Mouse (Mus musculus): Measurements from ENCODE around the gene Camk1d. TPM values are rescaled to one million over a fixed set of nuclear protein-coding genes. Genes with fewer than 3 reads are reported as not detected.
A peak's percentile ranks its signal among the peaks of the same experiment; 100 is the strongest.

The Camk1d gene
- polyA plus RNA-seq, 1 experiment: 9.8 TPM

GRCm38 (mm10) chr2:5454830-5455229 lies 259.5 kb downstream of the Camk1d start:
- 78% methylated on average over 9 of the region's 9 CpGs for WGBS
- Histone ChIP-seq H3K27ac (ENCODE audit: control insufficient read depth, insufficient read depth, low read depth, low read length, poor library complexity) (no peak overlapping the region), H3K4me3 (replicated peaks; ENCODE audit: control insufficient read depth, low read depth, low read length) (no peak overlapping the region), H3K4me1 (ENCODE audit: control insufficient read depth, insufficient read depth, low read length) (no peaks in the 10 kb centered on the region)
- TF ChIP-seq CTCF (IDR thresholded peaks at IDR 0.05; ENCODE audit: control insufficient read depth, insufficient read depth, low read length) (no peak), POLR2A (IDR thresholded peaks at IDR 0.05; ENCODE audit: borderline replicate concordance, control insufficient read depth, low read depth, low read length) (no peak)

GRCm38 (mm10) chr2:5451654-5452053 lies 262.7 kb downstream of the Camk1d start:
- WGBS: 91% methylated on average over 2 of the region's 2 CpGs
- H3K27ac ChIP-seq (ENCODE audit: control insufficient read depth, insufficient read depth, low read depth, low read length, poor library complexity): no peak overlapping the region
- no peak for TF ChIP-seq CTCF (IDR thresholded peaks at IDR 0.05; ENCODE audit: control insufficient read depth, insufficient read depth, low read length)
- TF ChIP-seq POLR2A (IDR thresholded peaks at IDR 0.05; ENCODE audit: borderline replicate concordance, control insufficient read depth, low read depth, low read length): no peak

GRCm38 (mm10) chr2:5445357-5445756 lies 269.0 kb downstream of the Camk1d start:
- Histone ChIP-seq H3K4me3 (replicated peaks; ENCODE audit: control insufficient read depth, low read depth, low read length) (no peak overlapping the region), H3K4me1 (ENCODE audit: control insufficient read depth, insufficient read depth, low read length) (no peaks in the 10 kb centered on the region), H3K27ac (ENCODE audit: control insufficient read depth, insufficient read depth, low read depth, low read length, poor library complexity) (no peak overlapping the region)
- 75% methylated on average over 5 of the region's 5 CpGs for WGBS
- TF ChIP-seq CTCF (IDR thresholded peaks at IDR 0.05; ENCODE audit: control insufficient read depth, insufficient read depth, low read length): no peak
- no peak for TF ChIP-seq POLR2A (IDR thresholded peaks at IDR 0.05; ENCODE audit: borderline replicate concordance, control insufficient read depth, low read depth, low read length)

More at GRCm38 (mm10) chr2:5451654-5452053, 262.7 kb downstream of the Camk1d start:
- no peak overlapping the region for H3K4me3 ChIP-seq (replicated peaks; ENCODE audit: control insufficient read depth, low read depth, low read length)
- no peaks in the 10 kb centered on the region for H3K4me1 ChIP-seq (ENCODE audit: control insufficient read depth, insufficient read depth, low read length)

GRCm38 (mm10) chr2:5437690-5438089 lies 276.6 kb downstream of the Camk1d start:
- Histone ChIP-seq H3K4me1 (ENCODE audit: control insufficient read depth, insufficient read depth, low read length) (no peaks in the 10 kb centered on the region; the same call in 1 of the 2 replicates), H3K27ac (ENCODE audit: control insufficient read depth, insufficient read depth, low read depth, low read length, poor library complexity) (no peak overlapping the region), H3K4me3 (replicated peaks; ENCODE audit: control insufficient read depth, low read depth, low read length) (no peak overlapping the region)
- TF ChIP-seq CTCF (IDR thresholded peaks at IDR 0.05; ENCODE audit: control insufficient read depth, insufficient read depth, low read length): no peak
- TF ChIP-seq POLR2A (IDR thresholded peaks at IDR 0.05; ENCODE audit: borderline replicate concordance, control insufficient read depth, low read depth, low read length): no peak
- 65% methylated on average over 2 of the region's 2 CpGs for WGBS

GRCm38 (mm10) chr2:5435587-5436253 lies 278.6 kb downstream of the Camk1d start:
- 78% methylated on average over 16 of the region's 16 CpGs for whole genome bisulfite sequencing
- H3K4me1 ChIP-seq (ENCODE audit: control insufficient read depth, insufficient read depth, low read length): no peaks in the 10 kb centered on the region; the same call in 1 of the 2 replicates
- no peak for TF ChIP-seq POLR2A (IDR thresholded peaks at IDR 0.05; ENCODE audit: borderline replicate concordance, control insufficient read depth, low read depth, low read length)
- no peak for TF ChIP-seq CTCF (IDR thresholded peaks at IDR 0.05; ENCODE audit: control insufficient read depth, insufficient read depth, low read length)
- no peak overlapping the region for H3K27ac ChIP-seq (ENCODE audit: control insufficient read depth, insufficient read depth, low read depth, low read length, poor library complexity)
- H3K4me3 ChIP-seq (replicated peaks; ENCODE audit: control insufficient read depth, low read depth, low read length): no peak overlapping the region

- peak; percentile 63 for TF ChIP-seq CTCF (IDR thresholded peaks at IDR 0.05; ENCODE audit: control insufficient read depth, insufficient read depth, low read length)
- TF ChIP-seq POLR2A (IDR thresholded peaks at IDR 0.05; ENCODE audit: borderline replicate concordance, control insufficient read depth, low read depth, low read length): no peak
- no peak overlapping the region for H3K27ac ChIP-seq (ENCODE audit: control insufficient read depth, insufficient read depth, low read depth, low read length, poor library complexity)
- no peaks in the 10 kb centered on the region; the same call in 1 of the 2 replicates for H3K4me1 ChIP-seq (ENCODE audit: control insufficient read depth, insufficient read depth, low read length)
- H3K4me3 ChIP-seq (replicated peaks; ENCODE audit: control insufficient read depth, low read depth, low read length): no peak overlapping the region
- WGBS: 65% methylated on average over 2 of the region's 2 CpGs
These were observed 283.0 kb downstream of the Camk1d start for GRCm38 (mm10) chr2:5431309-5431708.

GRCm38 (mm10) chr2:5429921-5430320 lies 284.4 kb downstream of the Camk1d start:
- H3K27ac ChIP-seq (ENCODE audit: control insufficient read depth, insufficient read depth, low read depth, low read length, poor library complexity): no peak overlapping the region
- no peaks in the 10 kb centered on the region for H3K4me1 ChIP-seq (ENCODE audit: control insufficient read depth, insufficient read depth, low read length)
- WGBS: 67% methylated on average over 8 of the region's 8 CpGs
- TF ChIP-seq CTCF (IDR thresholded peaks at IDR 0.05; ENCODE audit: control insufficient read depth, insufficient read depth, low read length): no peak
- TF ChIP-seq POLR2A (IDR thresholded peaks at IDR 0.05; ENCODE audit: borderline replicate concordance, control insufficient read depth, low read depth, low read length): no peak
- no peak overlapping the region for H3K4me3 ChIP-seq (replicated peaks; ENCODE audit: control insufficient read depth, low read depth, low read length)

GRCm38 (mm10) chr2:5426110-5426509 lies 288.2 kb downstream of the Camk1d start:
- TF ChIP-seq POLR2A (IDR thresholded peaks at IDR 0.05; ENCODE audit: borderline replicate concordance, control insufficient read depth, low read depth, low read length): no peak
- H3K4me1 ChIP-seq (ENCODE audit: control insufficient read depth, insufficient read depth, low read length): no peaks in the 10 kb centered on the region
- WGBS: 34% methylated on average over 2 of the region's 2 CpGs
- no peak overlapping the region for H3K4me3 ChIP-seq (replicated peaks; ENCODE audit: control insufficient read depth, low read depth, low read length)
- H3K27ac ChIP-seq (ENCODE audit: control insufficient read depth, insufficient read depth, low read depth, low read length, poor library complexity): no peak overlapping the region

GRCm38 (mm10) chr2:5425612-5426011 lies 288.7 kb downstream of the Camk1d start:
- no peak for TF ChIP-seq POLR2A (IDR thresholded peaks at IDR 0.05; ENCODE audit: borderline replicate concordance, control insufficient read depth, low read depth, low read length)
- TF ChIP-seq CTCF (IDR thresholded peaks at IDR 0.05; ENCODE audit: control insufficient read depth, insufficient read depth, low read length): no peak
- no peak overlapping the region for H3K4me3 ChIP-seq (replicated peaks; ENCODE audit: control insufficient read depth, low read depth, low read length)
- H3K27ac ChIP-seq (ENCODE audit: control insufficient read depth, insufficient read depth, low read depth, low read length, poor library complexity): no peak overlapping the region
- WGBS: 77% methylated on average over 3 of the region's 3 CpGs
- H3K4me1 ChIP-seq (ENCODE audit: control insufficient read depth, insufficient read depth, low read length): no peaks in the 10 kb centered on the region

All from bone marrow, adult 2 months (tissue).